Mouse (Mus musculus): ENCODE measurements around the gene Cox14.

The Cox14 gene

DNA sequence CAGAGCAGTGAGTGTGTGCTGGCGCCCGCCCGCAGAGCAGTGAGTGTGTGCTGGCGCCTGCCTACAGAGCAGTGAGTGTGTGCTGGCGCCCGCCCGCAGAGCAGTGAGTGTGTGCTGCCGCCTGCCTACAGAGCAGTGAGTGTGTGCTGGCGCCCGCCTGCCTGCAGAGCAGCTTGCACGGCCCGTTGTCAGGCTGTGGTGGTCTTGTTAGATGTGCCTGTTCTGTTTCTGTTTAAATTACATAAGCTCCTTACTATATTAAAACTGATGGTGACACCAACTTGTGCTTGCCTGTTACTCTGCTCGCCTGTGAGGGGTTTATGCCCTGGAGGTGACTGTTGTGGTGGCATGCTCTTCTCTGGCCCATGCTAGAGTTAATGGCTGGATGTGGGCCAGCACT, 17.2 kb upstream of the Cox14 start:
- no peak for DNase-seq (ENCODE audit: low read depth, low spot score)

DNA sequence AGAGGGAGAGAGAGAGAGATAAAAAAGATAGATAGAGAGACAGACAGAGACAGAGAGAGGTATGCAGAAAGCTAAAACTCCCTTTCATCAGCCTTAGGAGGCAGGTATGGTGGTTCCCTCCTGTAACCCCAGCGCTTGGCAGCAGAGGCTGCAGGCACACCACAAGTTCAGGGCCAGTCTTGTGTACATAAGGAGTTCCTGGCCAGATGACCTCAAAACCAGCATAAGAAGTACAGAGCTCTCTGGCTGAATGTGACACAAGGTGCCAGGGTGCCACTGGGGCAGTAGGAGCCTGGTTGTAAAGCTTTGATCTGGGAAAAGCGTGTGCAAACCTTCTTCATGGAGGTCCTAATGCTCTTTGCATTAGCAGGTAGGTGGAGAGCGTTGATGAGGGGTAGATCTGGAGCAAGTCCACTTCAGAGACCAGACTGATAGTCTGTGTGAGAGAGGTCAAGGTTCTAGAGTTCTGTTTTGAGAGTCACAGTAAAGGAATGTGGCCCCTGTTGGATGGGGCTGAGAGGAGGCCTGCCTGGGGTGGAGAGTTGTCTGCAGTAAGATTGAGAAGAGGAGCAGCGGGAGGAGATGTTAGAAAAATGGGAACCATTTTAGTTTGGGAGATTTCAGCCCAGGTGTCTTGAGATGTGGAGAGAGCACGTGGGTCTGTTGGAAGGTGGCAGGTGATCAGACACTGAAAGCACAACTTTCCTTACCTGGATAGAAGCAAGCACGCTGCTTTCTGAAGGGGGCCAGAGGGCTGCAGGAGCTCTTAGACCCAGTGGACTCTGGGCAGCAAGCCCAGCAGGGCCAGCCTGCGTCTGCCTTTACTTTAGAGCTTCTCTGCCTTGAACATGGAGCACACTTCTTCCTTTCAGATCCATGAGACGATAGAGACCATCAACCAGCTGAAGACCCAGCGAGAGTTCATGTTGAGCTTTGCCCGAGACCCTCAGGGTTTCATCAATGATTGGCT, 14.9 kb upstream of the Cox14 start:
- no peak for DNase-seq (ENCODE audit: low read depth, low spot score)

DNA sequence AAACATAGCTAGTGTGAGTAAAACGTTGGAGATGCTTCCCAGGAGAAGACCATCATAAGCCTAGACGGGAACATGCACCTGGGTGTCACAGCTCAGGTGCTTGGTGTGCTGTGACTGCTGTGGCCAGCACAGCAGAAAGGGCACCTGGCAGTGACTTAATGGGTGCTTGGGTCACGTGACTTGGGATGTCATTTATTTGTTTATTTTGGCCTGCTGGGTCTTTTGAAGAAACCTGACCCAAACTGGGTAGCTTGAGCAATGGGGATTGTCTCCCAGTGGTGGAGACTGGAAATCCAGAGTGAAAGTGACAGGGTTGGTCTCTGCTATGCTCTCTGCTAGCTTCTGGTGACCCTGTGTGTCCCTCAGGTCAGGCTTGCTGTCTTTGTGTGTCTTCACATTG, 13.9 kb upstream of the Cox14 start:
- no peak for DNase-seq (ENCODE audit: low read depth, low spot score)

DNA sequence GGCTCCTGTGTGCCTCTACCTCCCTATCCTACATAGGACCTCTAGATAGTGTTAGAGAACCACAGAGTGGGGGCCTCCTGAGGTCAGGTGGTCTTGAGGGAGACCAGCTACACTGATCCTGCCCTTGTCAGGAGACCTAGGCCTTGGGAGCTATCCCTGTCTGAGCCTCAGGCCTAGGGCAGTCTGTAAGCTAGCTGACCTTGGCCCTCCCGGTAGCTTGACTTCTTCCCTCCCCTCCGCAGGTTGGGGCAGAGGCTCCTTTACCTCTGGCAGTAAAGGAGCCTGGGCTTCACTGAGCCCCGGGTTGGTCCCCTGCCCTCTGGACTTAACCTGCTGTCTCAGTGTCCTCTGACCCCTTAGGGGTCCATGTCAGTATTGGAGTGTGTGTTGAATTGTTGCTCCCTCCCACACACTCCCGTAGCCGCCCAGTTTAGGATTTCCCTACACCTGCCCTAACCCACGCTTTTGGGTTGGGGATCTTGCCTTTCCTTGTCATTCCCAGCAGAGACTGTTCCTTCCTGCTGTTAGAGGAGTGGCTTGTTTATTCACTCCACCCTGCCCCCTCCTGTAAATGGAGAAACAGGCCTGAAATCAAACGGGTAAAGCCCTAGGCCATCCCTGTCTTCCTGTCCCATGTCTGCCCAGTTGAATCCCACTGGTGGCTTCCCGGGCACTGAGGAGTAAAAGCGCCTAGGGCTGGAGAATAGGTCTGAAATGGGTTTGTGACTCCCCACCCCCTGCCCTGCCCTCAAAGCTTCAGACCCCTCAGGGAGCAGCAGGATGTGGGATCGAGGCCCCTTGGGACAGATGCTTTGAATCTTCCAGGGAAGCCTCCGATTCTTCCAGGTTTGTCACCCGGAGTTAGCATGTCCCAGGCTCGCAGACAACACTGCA, 12.5 kb upstream of the Cox14 start:
- DNase-seq (ENCODE audit: low read depth, low spot score) = no peak

DNA sequence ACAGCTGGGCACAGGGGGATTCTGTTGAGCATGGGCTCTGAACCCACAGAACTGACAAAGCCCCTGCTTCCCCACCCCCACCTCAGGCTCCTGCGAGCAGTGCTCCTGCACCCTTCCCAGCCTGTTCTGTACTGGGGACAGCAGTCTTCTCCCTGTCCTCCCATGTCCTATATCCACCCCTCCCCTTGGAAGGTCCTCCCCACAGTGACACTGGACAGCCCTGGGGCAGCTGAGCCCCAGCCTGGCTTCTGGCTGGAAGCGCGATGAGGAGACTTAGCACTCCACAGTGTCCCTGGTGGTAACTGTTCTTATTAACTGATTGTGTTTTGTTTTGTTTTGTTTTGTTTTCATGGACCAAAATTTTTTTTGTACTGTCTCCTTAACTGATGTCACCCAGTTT, 11.8 kb upstream of the Cox14 start:
- DNase-seq (ENCODE audit: low read depth, low spot score) = no peak

DNA sequence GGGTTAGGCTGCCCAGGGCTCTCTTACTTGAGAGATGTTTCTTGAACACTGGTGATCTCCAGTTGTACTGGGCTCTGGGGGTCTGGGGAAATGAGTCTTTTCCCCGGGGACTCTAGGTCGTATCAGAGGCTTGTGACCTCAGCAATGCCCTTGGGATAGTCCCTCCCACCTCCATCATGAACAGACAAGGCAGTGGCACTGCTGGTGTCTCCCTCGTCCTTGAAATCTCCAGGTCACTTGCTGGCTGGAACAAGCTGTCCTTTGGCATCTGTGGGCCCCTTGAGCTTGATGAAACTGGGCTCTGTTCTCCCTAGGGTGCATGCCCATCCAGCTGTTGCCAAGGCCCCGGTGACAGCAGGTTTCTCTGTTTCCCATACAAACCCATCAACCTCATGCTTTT, 11.2 kb upstream of the Cox14 start:
- DNase-seq (ENCODE audit: low read depth, low spot score) = no peak

DNA sequence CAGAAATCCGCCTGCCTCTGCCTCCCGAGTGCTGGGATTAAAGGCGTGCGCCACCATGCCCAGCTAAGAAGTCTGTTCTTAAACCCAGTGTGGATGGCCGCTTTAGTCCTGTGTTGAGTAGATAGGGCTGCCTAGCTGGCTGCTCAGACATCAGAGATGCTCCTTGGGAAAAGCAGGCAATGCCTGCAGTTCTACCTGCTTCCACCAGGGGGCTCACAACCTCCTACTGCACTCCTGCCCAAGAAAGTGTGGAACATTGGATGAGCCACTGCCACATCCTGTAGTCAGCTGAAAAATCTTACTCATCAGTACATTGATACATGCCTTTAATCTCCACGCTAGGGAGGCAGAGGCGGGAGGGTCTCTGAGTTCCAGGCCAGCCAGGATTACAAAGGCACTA, 10.6 kb upstream of the Cox14 start:
- peak; percentile 57 for DNase-seq (ENCODE audit: low read depth, low spot score)

DNA sequence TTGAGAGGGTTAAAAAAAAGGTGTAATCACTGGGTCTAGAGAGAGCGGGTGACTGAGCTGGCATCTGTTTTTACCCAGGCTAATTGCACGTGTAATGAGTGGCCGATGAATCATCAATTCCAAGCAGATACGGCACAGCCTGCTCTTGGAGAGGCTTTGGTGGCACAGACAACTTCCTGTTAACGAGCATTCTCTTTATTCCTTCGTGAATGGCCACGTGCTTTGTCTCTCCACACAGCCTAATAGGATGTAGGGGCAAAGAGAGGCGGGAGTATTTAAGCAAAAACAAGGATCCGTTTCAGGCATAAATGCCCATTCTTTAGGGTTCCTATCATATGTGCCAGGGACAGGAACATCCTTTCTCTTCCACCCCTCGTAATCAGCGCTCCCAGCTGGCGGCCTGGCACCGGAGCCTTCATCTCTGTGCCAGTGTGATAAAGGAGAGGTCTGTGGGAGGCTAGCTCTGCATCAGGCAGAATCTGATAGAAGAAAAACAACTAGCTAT, 10.0 kb upstream of the Cox14 start:
- DNase-seq (ENCODE audit: low read depth, low spot score) = no peak

DNA sequence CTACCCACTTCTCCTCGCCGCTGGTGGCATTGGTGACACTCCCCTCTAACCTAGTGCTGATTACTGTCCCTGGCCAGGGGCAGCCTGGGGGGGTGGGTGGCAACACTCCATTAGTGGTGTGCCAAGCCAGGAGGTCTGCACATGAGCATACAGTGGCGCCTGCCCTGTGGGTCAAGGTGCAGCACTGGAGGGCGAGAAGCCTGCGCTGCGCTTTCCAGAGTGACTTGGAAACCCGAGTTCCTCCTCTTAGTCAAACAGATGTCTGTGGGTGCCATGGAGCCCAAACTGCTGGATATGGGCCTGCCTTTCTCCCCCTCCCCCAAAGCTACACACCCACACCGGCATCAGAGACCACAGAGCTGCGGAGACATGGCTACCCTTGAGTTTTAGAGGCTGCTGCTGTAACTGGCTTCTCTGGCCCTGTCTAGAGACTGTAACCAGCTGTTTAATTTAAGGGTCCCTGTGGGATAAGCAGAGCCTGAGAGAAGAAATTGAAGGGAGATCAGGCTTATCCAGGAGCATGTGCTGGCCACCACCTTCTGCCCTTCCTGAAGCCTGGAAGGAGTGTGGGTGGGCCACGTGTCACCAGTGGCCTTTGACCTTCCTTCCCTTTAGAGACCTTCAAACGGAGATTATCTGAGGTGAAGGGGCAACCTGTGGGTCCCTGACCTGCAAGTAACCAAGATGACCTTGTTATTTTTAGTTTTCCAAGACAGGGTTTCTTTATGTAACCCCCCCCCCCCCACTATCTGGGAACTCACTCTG, 9.3 kb upstream of the Cox14 start:
- no peak for DNase-seq (ENCODE audit: low read depth, low spot score)

DNA sequence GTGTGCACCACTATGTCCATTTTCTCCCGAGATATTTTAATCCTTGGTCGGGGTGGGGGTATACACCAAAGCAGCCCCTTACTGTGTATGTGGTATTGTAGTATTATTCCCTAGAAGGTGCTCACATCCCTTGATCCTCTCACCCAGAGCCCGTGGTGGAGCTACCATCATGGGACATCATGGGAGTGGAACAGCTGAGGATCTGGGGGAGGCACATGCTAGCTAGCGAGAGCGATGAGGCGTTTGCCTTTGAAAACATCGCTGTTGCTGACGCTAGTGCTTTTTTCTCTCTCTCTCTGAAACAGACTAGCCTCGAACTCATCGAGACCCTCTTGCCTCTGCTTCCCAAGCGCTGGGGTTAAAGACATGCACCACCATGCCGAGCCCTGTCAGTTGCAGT, 8.6 kb upstream of the Cox14 start:
- no peak for DNase-seq (ENCODE audit: low read depth, low spot score)

DNA sequence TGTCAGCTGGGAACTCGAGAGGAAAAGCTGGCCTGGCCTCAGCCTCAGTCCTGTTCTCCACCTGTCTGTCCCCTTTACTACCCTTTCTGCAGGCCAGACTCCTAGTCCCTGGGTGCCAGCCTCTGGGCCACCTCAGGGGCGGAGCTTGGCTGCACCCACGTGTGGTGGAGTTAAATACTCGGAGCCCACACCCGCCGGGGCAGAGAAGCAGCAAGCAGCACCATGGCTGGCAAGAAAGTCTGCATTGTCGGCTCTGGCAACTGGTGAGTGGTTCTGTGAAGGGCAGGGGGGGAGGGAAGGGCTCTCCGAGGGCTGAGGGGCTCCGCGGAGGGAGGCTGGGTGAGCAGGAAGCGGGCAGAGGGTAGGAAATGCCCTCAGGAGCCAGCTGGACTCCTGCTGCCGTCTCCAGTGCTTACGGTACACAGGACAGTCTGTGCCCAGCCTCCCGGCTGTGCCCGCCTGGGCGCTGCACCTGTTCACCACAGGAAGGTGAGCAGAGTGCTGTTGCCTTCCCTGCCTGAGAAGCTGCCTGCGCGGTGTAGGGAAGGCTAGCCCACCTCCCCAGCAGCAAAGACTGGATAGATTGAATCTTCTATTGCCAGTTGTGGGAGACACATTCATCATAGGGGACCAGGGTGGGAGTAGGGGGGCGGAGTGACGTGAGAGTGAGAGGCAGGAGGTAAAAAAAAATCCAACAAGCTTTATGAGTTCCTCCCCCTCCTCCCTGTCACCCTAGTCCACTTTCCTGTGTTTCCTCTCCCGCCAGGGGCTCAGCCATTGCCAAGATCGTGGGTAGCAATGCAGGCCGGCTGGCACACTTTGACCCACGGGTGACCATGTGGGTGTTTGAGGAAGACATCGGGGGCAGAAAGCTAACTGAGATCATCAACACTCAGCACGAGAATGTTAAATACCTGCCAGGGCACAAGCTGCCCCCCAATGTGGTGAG, 7.8 kb upstream of the Cox14 start, which contains the start of gene Gpd1:
Gene Gpd1, plus strand, starts transcription at position 130 of the 949 bp plus-strand sequence.
- no peak for DNase-seq (ENCODE audit: low read depth, low spot score)

DNA sequence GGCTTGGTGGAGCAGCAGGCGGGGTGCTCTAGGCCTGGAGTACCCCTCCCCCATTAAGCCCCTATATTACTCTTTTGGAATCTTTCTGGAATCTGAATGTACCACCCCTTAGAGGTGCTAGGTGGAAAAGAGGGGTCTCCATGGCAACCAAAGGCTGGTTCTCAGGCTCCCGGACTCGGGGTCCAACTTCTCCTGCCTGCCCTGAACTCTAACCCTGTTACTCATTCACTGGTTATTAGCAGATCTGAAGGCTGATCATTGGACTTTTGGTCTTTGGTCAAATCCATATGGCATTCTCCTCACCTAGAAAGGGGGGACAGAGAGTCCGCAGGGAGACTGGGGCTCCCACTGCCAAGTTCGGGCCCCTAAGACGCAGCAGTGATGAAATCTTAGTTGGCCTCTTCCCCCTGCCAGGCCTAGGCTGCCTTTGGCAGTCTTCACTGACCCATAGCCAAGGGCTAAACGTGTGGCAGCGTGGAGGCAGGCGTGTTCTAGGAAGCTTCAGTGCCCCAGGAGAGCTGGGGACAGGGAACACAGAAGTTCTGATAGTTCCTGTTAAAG, 6.9 kb upstream of the Cox14 start:
- DNase-seq (ENCODE audit: low read depth, low spot score) = no peak

DNA sequence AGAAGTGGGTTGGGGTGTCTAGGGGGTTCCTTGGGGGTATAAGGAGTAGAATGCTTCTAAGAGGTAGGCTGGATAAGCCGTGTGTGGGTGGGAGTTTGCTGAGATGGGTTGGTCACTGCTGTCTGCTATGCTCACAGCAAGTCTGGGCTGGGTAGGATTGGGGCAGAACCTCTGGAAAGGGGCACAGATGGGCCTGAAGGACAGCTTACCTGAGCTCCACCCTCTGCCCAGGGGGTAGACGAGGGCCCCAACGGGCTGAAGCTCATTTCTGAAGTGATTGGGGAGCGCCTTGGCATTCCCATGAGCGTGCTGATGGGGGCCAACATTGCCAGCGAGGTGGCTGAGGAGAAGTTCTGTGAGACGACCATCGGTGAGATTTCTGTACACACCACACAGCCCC, 5.6 kb upstream of the Cox14 start:
- DNase-seq (ENCODE audit: low read depth, low spot score) = no peak

DNA sequence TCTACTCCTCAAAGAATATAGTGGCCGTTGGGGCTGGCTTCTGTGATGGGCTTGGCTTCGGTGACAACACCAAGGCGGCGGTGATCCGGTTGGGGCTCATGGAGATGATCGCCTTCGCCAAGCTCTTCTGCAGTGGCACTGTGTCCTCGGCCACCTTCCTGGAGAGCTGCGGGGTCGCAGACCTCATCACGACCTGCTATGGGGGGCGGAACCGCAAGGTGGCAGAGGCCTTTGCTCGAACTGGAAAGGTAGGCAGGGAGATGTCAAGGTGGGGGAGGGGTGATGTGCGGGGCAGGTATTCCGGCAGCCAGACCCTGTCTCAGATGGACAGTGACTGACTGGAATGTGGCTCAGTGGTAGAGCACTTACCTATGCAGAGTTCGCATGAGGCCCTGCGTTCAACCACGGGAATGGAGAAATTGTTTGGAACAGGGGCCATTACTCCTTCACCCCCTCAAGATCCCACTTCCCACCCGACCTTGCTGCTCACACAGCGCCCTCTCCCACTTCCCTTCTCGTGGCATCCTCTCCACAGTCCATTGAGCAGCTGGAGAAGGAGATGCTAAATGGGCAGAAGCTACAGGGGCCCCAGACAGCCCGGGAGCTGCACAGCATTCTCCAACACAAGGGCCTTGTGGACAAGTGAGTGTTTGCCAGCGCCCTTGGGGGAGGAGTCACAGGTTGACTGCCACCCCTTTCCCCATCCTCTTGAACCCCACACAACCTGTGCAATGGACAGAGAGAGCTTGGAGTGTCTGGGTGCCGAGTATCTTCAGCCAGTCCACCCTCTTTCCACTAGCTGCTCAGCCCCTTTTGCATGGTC, 3.3 kb upstream of the Cox14 start:
- DNase-seq (ENCODE audit: low read depth, low spot score) = no peak

DNA sequence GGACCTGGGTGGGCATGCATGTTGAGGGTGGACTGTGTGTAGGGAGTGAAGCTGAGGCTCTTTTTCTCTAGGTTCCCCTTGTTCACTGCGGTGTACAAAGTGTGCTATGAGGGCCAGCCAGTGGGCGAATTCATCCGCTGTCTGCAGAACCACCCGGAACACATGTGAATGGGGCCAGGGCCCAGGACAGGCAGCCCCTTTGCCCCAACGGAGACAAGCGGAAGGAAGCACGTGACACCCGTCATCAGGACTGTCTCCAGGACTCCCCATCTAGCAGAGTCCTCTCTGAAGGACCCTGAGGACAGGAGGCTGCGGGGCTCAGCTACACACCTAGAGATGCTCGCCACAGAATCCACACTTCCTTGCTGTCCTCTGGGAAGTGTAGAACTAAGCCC, 2.3 kb upstream of the Cox14 start:
- DNase-seq (ENCODE audit: low read depth, low spot score) = no peak

DNA sequence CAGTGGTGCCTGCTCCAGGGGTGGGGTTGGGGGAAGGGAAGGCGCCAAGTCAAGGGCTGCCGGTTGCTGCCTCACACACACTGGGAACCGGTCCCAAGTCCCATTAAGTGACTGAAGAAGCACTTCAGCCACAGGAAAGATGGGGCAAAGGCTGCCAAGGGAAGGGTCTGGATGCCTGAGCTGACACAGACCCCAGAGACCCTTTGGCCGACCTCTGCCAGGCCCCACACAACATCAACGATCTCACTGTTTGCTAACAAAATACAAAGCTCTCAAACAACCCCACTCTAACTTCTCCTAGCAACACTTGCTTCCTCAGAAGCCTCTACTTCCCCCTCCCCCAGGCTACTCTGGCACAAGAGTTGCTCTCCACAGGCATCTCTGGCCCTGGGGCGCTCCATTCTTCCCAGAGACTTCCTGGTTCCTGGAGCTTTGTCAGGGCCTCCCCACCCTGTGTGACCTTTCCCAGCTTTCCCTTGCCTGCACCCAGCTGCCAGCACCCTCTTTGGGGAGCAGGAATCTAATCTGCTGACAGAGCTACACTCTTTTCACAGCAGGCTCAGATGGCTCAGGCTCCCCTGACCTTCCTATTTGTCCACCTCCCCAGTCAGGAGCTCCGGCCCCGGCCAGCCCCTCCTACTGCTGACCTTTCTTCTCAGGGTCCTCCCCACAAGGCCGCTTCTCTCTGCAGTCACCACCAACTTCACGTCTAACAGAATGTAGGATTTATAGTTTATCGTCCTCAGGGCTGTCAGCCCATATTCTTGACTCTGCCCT, 1.7 kb upstream of the Cox14 start:
- no peak for DNase-seq (ENCODE audit: low read depth, low spot score)

DNA sequence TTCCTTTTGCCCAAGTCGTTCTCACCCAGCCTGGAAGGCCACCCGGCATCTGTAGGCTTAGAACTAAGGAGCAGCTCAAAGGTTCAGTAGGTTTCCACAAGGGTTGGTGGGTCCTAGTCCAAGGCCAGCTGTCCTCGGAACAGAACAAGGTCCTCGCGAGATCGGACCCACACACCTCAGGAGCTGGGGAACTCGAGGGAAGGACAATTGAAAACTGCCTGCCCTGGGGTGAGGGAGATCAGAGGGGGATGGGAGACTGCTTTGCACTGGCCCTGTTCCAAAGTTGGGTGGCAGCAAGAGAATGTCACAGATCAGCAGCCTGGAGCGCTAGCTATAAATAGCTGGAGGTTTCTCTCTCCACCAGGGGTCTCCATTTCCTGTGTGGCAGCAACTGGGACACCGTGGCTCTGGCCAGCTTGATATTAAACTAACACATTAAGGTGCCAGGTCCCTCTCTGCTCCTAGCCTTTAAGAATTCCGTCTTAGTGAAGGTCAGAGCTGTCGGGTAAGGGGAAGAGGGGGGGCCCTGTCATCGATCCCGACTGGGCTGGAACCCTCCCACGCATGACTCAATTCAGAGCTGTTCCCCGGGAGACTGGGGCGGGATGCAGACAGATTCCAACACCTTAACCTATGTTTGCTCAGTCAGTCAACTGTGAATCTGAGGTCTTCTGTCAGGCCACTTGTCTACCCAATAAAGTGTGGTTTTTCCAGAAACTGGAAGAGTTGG, 961 bp upstream of the Cox14 start:
- no peak for DNase-seq (ENCODE audit: low read depth, low spot score)

DNA sequence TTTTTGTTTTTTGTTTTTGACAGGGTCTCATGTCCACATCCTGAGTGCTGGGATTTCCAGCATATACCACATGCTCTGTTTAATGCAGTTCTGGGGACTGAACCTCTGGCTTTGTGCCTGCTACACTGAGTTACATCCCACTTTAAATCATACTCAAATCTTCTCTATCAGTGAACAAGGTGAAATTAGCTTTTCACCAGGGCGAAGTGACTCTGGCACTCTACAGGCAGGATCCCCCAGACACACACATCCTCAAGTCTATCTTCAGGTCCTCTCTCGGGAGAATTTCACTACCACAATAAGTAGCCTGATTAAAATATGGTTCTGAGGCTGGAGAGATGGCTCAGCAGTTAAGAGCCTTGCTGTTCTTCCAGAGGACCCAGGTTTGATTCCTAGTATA, 1.1 kb downstream of the Cox14 start:
- no peak for DNase-seq (ENCODE audit: low read depth, low spot score)

All from retina, adult 2 months (tissue).